8 mouse cellular contexts compared by ENCODE assay signal in the genomic region with DNA sequence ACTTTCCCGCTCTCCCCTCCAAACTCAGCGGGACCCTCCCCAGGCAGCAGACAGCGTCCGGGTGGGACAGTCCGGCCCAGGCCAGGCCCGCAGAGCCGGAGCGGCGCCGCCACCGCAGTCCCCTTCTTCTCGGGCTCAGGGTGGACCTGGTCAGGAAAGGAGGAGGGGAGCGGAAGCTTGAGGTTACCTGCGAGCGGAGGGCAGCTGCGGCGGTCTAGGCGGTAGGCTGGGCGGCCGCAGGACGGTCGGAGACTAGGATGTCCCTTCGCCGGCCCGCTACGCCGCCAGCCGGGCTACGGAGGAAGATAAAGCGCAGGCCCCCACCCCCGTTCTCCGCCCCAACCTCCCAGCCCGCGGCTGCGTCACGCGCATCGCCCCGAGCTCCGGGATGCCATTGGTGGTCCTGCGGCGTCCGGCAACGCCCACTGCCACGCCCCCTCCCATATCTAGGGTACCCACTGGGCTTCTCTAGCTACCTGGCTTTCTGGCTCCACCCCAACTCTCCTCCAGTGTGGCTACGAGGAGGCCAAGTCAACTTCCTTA. TPM values are rescaled to one million over a fixed set of nuclear protein-coding genes. Genes with fewer than 3 reads are reported as not detected.
DNase-seq lines count a peak whose midpoint lies in the region; ATAC-seq and TF ChIP-seq lines count a peak whose summit lies in the region.

A gene (minus strand): TSS at position 371 of the 543 bp plus-strand sequence.

- DNase-seq in A20 (ENCODE audit: low read depth, low spot score) = peak; percentile 98
- no peak for DNase-seq in liver, adult 2 months (ENCODE audit: extremely low read depth, low read depth, low spot score)
- DNase-seq in splenic B cell, adult 2 months (ENCODE audit: low read depth, low spot score) = peak; percentile 93

- ATAC-seq in erythroblast, adult 5-6 weeks (replicated peaks; ENCODE audit: low FRiP score, poor library complexity, severe bottlenecking) = no peak
- ATAC-seq in heart, embryonic 11.5 days (replicated peaks; ENCODE audit: insufficient number of reproducible peaks, low FRiP score, low TSS enrichment) = peak; percentile 93
- peak; percentile 97 for ATAC-seq in kidney, embryonic 16.5 days (ENCODE audit: low FRiP score, low TSS enrichment)

- under 1% methylated on average over 46 of the region's 46 CpGs for WGBS in heart, embryonic 11.5 days (ENCODE audit: insufficient replicate concordance)
- WGBS in kidney, embryonic 16.5 days = under 1% methylated on average over 39 of the region's 46 CpGs
- WGBS in liver, adult 2 months = 2% methylated on average over 38 of the region's 46 CpGs

- peak within 1 kb of the TSS; percentile 99 for H3K27ac ChIP-seq in bone marrow macrophage, adult 2 months (ENCODE audit: insufficient read depth, low read depth, low read length)
- peak within 1 kb of the TSS; percentile 85 for H3K27ac ChIP-seq in heart, embryonic 11.5 days (ENCODE audit: low read depth, low read length)
- H3K27ac ChIP-seq in kidney, embryonic 16.5 days (ENCODE audit: low read length) = peak within 1 kb of the TSS; percentile 75
- H3K27ac ChIP-seq in liver, adult 2 months (replicated peaks; ENCODE audit: insufficient read depth, low read depth, low read length) = peak within 1 kb of the TSS; percentile 25; the same call in 1 of the 2 replicates

- H3K9me3 ChIP-seq in heart, embryonic 11.5 days (replicated peaks; ENCODE audit: control insufficient read depth, low read length) = 0 out of 2 replicates have a peak, but pooled peaks cover 4% of the 10 kb centered on the region
- peaks cover 5% of the 10 kb centered on the region for H3K9me3 ChIP-seq in kidney, embryonic 16.5 days (ENCODE audit: low read length)

- H3K4me2 ChIP-seq in heart, embryonic 11.5 days = peak within 1 kb of the TSS; percentile 66
- peak within 1 kb of the TSS; percentile 72 for H3K4me2 ChIP-seq in kidney, embryonic 16.5 days (replicated peaks; ENCODE audit: low read depth, low read length)
- H3K4me2 ChIP-seq in myocyte (ENCODE audit: low read depth) = peak within 1 kb of the TSS; percentile 78

- H3ac ChIP-seq in myocyte (ENCODE audit: control insufficient read depth, insufficient read length) = peak within 1 kb of the TSS; percentile 34

- peak within 1 kb of the TSS; percentile 85 for H3K9ac ChIP-seq in heart, embryonic 11.5 days (ENCODE audit: low read depth, low read length)
- peak within 1 kb of the TSS; percentile 89 for H3K9ac ChIP-seq in kidney, embryonic 16.5 days (replicated peaks; ENCODE audit: low read length)
- peak within 1 kb of the TSS; percentile 82 for H3K9ac ChIP-seq in liver, adult 2 months (ENCODE audit: low read depth, low read length)

- TF ChIP-seq POLR2A in bone marrow macrophage, adult 2 months (IDR thresholded peaks at IDR 0.05; ENCODE audit: borderline replicate concordance, low read depth, low read length) = 0 out of 2 replicates have a peak, but pooled peaks have one; percentile 67
- no peak for TF ChIP-seq POLR2A in liver, adult 2 months (IDR thresholded peaks at IDR 0.05; ENCODE audit: extremely low read depth, insufficient read depth, low read length)
- TF ChIP-seq POLR2A in myocyte (IDR thresholded peaks at IDR 0.05; ENCODE audit: insufficient read length, low read depth) = peak; percentile 86

- peaks cover 5% of the 10 kb centered on the region for H3K36me3 ChIP-seq in heart, embryonic 11.5 days (ENCODE audit: control insufficient read depth, insufficient read depth, low read length)
- H3K36me3 ChIP-seq in kidney, embryonic 16.5 days (ENCODE audit: insufficient read depth, low read length) = peaks cover 6% of the 10 kb centered on the region
- no peaks in the 10 kb centered on the region for H3K36me3 ChIP-seq in liver, adult 2 months (ENCODE audit: control insufficient read depth, insufficient read depth, low read length)
- peaks cover 7% of the 10 kb centered on the region for H3K36me3 ChIP-seq in myocyte (ENCODE audit: control insufficient read depth, insufficient read depth)
- H3K36me3 ChIP-seq in splenic B cell, adult 2 months (ENCODE audit: control insufficient read depth, insufficient read depth, low read length, poor library complexity, severe bottlenecking) = no peaks in the 10 kb centered on the region

- H3K4me1 ChIP-seq in bone marrow macrophage, adult 2 months (ENCODE audit: control insufficient read depth, insufficient read depth, low read length) = peaks cover 24% of the 10 kb centered on the region
- peaks cover 10% of the 10 kb centered on the region; the same call in 1 of the 2 replicates for H3K4me1 ChIP-seq in heart, embryonic 11.5 days (ENCODE audit: control insufficient read depth, insufficient read depth, low read length)
- peaks cover 18% of the 10 kb centered on the region for H3K4me1 ChIP-seq in kidney, embryonic 16.5 days (ENCODE audit: insufficient read depth, low read length)
- peaks cover 5% of the 10 kb centered on the region; the same call in 1 of the 2 replicates for H3K4me1 ChIP-seq in liver, adult 2 months (ENCODE audit: control insufficient read depth, insufficient read depth, low read length)

- TF ChIP-seq CTCF in bone marrow macrophage, adult 2 months (IDR thresholded peaks at IDR 0.05; ENCODE audit: low read depth, low read length) = no peak
- TF ChIP-seq CTCF in liver, adult 2 months (IDR thresholded peaks at IDR 0.05; ENCODE audit: low read depth, low read length) = no peak

- H3K4me3 ChIP-seq in bone marrow macrophage, adult 2 months (ENCODE audit: insufficient read depth, low read length) = peak within 1 kb of the TSS; percentile 90
- H3K4me3 ChIP-seq in heart, embryonic 11.5 days (ENCODE audit: low read depth, low read length) = peak within 1 kb of the TSS; percentile 92
- H3K4me3 ChIP-seq in kidney, embryonic 16.5 days (ENCODE audit: low read length) = peak within 1 kb of the TSS; percentile 92
- H3K4me3 ChIP-seq in liver, adult 2 months (ENCODE audit: insufficient read depth, low read depth, low read length) = peak within 1 kb of the TSS; percentile 90
- H3K4me3 ChIP-seq in myocyte = peak within 1 kb of the TSS; percentile 78

- no peaks in the 10 kb centered on the region for H3K79me2 ChIP-seq in liver, adult 2 months (ENCODE audit: control insufficient read depth, insufficient read depth, low read length)
- H3K79me2 ChIP-seq in myocyte (ENCODE audit: control insufficient read depth, insufficient read depth) = peaks cover 47% of the 10 kb centered on the region

- no peaks in the 10 kb centered on the region for H3K27me3 ChIP-seq in heart, embryonic 11.5 days (ENCODE audit: control insufficient read depth, insufficient read depth, low read length)
- H3K27me3 ChIP-seq in kidney, embryonic 16.5 days (ENCODE audit: insufficient read depth, low read length) = no peaks in the 10 kb centered on the region
- peaks cover 18% of the 10 kb centered on the region for H3K27me3 ChIP-seq in liver, adult 2 months (ENCODE audit: control insufficient read depth, insufficient read depth, low read length)
- H3K27me3 ChIP-seq in myocyte (ENCODE audit: control insufficient read depth, insufficient read depth, insufficient read length) = no peaks in the 10 kb centered on the region
- H3K27me3 ChIP-seq in splenic B cell, adult 2 months (ENCODE audit: control insufficient read depth, insufficient read depth, low read length, poor library complexity, severe bottlenecking) = no peaks in the 10 kb centered on the region

TF ChIP-seq in myocyte, 11 proteins besides CTCF, POLR2A, EP300 and RAD21:
- TF ChIP-seq POLR2AphosphoS2 (IDR thresholded peaks at IDR 0.05; ENCODE audit: insufficient read length, low read depth) = peak; percentile 91
- no peak for TF ChIP-seq TCF3 (IDR thresholded peaks at IDR 0.05; ENCODE audit: insufficient read length, low read depth)
- TF ChIP-seq MAX (IDR thresholded peaks at IDR 0.05; ENCODE audit: low read depth) = no peak
- no peak for TF ChIP-seq REST (IDR thresholded peaks at IDR 0.05; ENCODE audit: insufficient read depth, insufficient read length)
- TF ChIP-seq MYOD1 (IDR thresholded peaks at IDR 0.05; ENCODE audit: control insufficient read depth in 1 of 3, insufficient read length in 2 of 3, low read depth in 2 of 3) = peak in 1 of 3 experiments; percentile 36
- no peak for TF ChIP-seq CEBPB (IDR thresholded peaks at IDR 0.05; ENCODE audit: insufficient read depth, poor library complexity, severe bottlenecking)
- peak in 1 of 3 experiments; percentile 46 for TF ChIP-seq MYOG (IDR thresholded peaks at IDR 0.05; ENCODE audit: control insufficient read depth in 1 of 3, insufficient read depth in 1 of 3, insufficient read length in 2 of 3, low read depth in 2 of 3)
- TF ChIP-seq SRF (IDR thresholded peaks at IDR 0.05; ENCODE audit: control insufficient read depth, insufficient read length, low read depth) = peak; percentile 69

RNA-seq across cellular contexts. Expression of the gene that starts here (rescaled TPM):
- polyA plus RNA-seq in bone marrow macrophage, adult 2 months (2012; ENCODE audit: insufficient read depth, insufficient read length, missing spikeins) = 294 and 305 TPM in 2 replicates
- total RNA-seq in erythroblast, adult 5-6 weeks (2015; ENCODE audit: low replicate concordance) = 15.0 and 32.1 TPM in 2 replicates
- 22.6 and 24.8 TPM in 2 replicates for total RNA-seq in erythroblast, adult 5-6 weeks (2017; ENCODE audit: low replicate concordance)
- polyA plus RNA-seq in heart, embryonic 11.5 days (2014; fragmentation: Nextera tagmentation; extraction: Ambion mirVana) = 48.5 and 50.0 TPM in 2 replicates
- polyA plus RNA-seq in kidney, embryonic 16.5 days (2015; fragmentation: Nextera tagmentation; extraction: Ambion mirVana) = 44.9 and 46.1 TPM in 2 replicates
- total RNA-seq in liver, adult 2 months (2014; rRNA removed) = 5.9 and 7.7 TPM in 2 replicates
- polyA plus RNA-seq in liver, adult 2 months (2012; rRNA removed) = 1.2 and 2.4 TPM in 2 replicates
- polyA plus RNA-seq in myocyte (2012; fragmentation: generic; extraction: Trizol) = 42.2 TPM

Comparison
In these comparisons a context has a peak if more than half of its experiments do, and no peak if none do; other contexts are left out.
1. RNA of the gene that starts here (polyA plus RNA-seq): 294 to 305 TPM in bone marrow macrophage, adult 2 months, 48.5 to 50.0 TPM in heart, embryonic 11.5 days, 44.9 to 46.1 TPM in kidney, embryonic 16.5 days and 42.2 TPM in myocyte (single experiment); 1.2 to 2.4 TPM in liver, adult 2 months; every median in the first group is over 10 times any median in the second.
2. H3K27ac ChIP-seq: peak in every context shown above with its lines; median percentile 99 in bone marrow macrophage, adult 2 months; 85 in heart, embryonic 11.5 days; 75 in kidney, embryonic 16.5 days; 25 in liver, adult 2 months.
3. Peak in every context shown above with its lines, with median percentiles within 50 percentile points of each other: H3K4me3 ChIP-seq, H3K4me2 ChIP-seq and H3K9ac ChIP-seq.